Mouse (Mus musculus): ENCODE measurements at regions not wholly inside any gene's neighbourhood (a gene's known extent, or its start where the extent isn't known, plus 50 kb on each side); places are given as distances from the start of the nearest gene placed in this dataset.

DNA sequence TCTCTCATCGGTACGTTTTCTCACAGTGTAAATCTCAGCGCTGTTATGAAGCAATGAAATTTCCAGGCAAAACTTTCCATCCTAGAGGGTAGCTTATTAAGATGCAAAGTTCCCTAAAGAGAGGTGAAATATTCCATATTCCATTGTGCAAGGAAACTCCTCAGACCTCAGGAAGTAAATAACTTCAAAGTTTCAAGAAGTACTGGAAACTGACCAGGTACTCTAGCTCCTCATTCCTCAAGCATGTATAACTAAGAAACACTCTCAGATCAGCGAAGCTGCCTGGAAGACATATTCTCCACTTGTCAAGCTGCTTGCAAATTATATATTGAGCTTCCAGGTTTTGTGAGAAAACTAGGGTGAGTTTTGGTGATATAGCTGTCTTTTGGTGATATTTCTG, 279.8 kb upstream of the Mad2l1 start:
- Histone ChIP-seq H3K27ac (ENCODE audit: insufficient read depth, low read length) (no peak overlapping the region), H3K27me3 (ENCODE audit: control insufficient read depth, insufficient read depth, low read length) (no peaks in the 10 kb centered on the region), H3K4me3 (replicated peaks; ENCODE audit: insufficient read depth, low read depth, low read length) (no peak overlapping the region), H3K4me1 (ENCODE audit: control insufficient read depth, insufficient read depth, low read length) (no peaks in the 10 kb centered on the region)
- DNase-seq: no peak
- 91% methylated on average over 4 of the region's 4 CpGs for whole genome bisulfite sequencing
- TF ChIP-seq POLR2A (IDR thresholded peaks at IDR 0.05; ENCODE audit: borderline replicate concordance, insufficient read depth, low read length) (no peak), CTCF (IDR thresholded peaks at IDR 0.05; ENCODE audit: borderline replicate concordance, insufficient read depth, low read depth, low read length) (no peak)

DNA sequence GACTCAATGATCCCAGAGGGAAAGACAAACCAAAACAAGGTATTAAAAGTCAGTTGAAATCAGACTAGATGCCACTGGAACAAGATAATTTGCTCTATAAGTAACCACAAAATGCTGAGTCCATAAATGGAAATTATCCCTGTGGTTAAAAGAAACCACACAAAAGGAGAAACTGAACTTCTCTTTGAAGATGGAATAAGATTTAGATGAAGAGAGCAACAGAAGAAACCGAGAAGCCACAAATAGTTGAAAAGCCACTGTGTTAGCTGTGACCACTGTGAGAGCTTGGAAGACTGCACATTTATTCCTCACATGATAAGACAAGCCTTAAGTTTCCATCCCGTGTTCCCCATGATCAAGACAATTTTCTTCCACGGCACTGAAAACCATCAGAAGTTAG, 271.8 kb upstream of the Mad2l1 start:
- 95% methylated on average over 3 of the region's 3 CpGs for WGBS
- Histone ChIP-seq H3K27me3 (ENCODE audit: control insufficient read depth, insufficient read depth, low read length) (no peaks in the 10 kb centered on the region), H3K4me1 (ENCODE audit: control insufficient read depth, insufficient read depth, low read length) (no peaks in the 10 kb centered on the region), H3K4me3 (replicated peaks; ENCODE audit: insufficient read depth, low read depth, low read length) (no peak overlapping the region), H3K27ac (ENCODE audit: insufficient read depth, low read length) (no peak overlapping the region)
- TF ChIP-seq POLR2A (IDR thresholded peaks at IDR 0.05; ENCODE audit: borderline replicate concordance, insufficient read depth, low read length) (no peak), CTCF (IDR thresholded peaks at IDR 0.05; ENCODE audit: borderline replicate concordance, insufficient read depth, low read depth, low read length) (no peak)
- no peak for DNase-seq

DNA sequence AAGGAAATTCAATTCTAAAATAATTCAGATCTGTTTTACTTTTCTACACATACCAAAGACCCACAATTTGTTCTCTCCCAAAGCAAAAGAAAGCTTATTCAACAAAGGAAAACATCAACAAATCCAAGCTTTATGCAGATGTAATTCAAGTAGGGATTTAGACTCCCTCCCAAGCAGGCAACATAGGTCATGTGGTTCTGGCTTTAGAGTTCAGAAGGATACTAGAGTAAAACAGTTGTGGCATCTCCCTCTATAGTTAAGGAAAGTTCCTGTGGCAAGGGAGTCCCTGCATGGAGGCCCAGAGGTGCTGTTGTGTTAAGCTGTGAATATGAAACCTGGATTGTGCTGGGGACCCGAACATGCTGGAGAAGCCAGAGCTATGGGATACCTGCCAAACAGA, 271.3 kb upstream of the Mad2l1 start:
- TF ChIP-seq POLR2A (IDR thresholded peaks at IDR 0.05; ENCODE audit: borderline replicate concordance, insufficient read depth, low read length): no peak
- no peak for TF ChIP-seq CTCF (IDR thresholded peaks at IDR 0.05; ENCODE audit: borderline replicate concordance, insufficient read depth, low read depth, low read length)
- WGBS: 23% methylated on average over 1 of the region's 1 CpGs
- Histone ChIP-seq H3K4me3 (replicated peaks; ENCODE audit: insufficient read depth, low read depth, low read length) (no peak overlapping the region), H3K27ac (ENCODE audit: insufficient read depth, low read length) (no peak overlapping the region), H3K27me3 (ENCODE audit: control insufficient read depth, insufficient read depth, low read length) (no peaks in the 10 kb centered on the region), H3K4me1 (ENCODE audit: control insufficient read depth, insufficient read depth, low read length) (no peaks in the 10 kb centered on the region)
- DNase-seq: no peak

DNA sequence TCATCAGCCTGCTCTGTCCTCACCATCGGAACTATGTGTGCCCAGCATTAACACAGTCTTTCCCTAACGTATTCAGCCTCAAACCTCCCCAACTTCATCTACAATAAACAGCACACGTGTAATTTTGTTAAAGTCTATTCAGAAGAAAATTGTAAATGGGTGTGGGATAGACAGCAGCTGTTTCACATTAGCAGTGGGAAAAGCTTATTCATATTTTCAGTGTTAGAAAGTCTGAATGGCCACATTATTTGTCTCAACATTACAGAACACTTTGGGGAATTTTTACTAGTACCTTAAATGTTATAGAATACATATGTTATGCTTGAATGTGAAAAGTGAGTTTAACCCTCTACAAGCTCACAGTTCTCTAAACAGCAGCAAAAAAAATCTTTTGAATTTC, 266.8 kb upstream of the Mad2l1 start:
- Histone ChIP-seq H3K4me3 (replicated peaks; ENCODE audit: insufficient read depth, low read depth, low read length) (no peak overlapping the region), H3K27ac (ENCODE audit: insufficient read depth, low read length) (no peak overlapping the region), H3K4me1 (ENCODE audit: control insufficient read depth, insufficient read depth, low read length) (no peaks in the 10 kb centered on the region), H3K27me3 (ENCODE audit: control insufficient read depth, insufficient read depth, low read length) (no peaks in the 10 kb centered on the region)
- TF ChIP-seq POLR2A (IDR thresholded peaks at IDR 0.05; ENCODE audit: borderline replicate concordance, insufficient read depth, low read length): no peak
- TF ChIP-seq CTCF (IDR thresholded peaks at IDR 0.05; ENCODE audit: borderline replicate concordance, insufficient read depth, low read depth, low read length): no peak
- 79% methylated on average over 3 of the region's 3 CpGs for WGBS
- no peak for DNase-seq

DNA sequence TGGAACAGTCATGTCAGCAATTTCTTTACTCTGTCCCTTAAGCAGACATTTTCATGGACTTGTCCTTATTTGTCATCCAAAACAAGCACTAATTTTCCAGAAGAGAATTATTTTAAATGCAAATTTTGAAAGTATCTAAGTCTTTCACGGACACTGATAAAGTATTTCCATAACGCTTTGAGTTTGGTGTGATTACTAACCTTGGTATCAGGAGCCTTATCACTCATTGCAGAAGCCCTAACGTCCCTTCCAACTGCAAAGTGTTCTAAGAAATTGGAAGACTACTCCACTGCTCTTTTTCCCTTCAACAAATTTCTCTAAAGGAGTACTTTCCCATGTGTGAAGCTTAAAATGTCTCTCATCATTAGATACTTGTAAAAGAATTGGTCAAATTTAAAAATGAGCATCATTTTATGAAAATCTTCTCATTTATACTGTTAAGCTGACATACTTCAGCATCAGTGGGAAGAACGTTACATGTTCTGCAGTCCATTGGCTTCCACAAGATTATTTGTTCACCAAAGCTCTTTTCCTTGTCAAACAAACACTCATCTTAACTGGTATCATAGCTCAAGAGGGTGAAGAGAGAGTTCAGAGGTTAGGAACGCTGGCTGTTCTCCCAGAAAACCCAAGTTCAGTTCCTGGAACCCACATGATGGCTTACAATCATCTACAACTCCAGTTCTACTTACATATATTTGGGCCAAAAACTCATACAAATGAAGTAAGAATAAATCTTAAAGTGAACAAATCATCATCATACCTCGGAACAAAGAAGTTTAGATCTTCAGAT, 263.6 kb upstream of the Mad2l1 start:
- 92% methylated on average over 6 of the region's 6 CpGs for WGBS
- TF ChIP-seq POLR2A (IDR thresholded peaks at IDR 0.05; ENCODE audit: borderline replicate concordance, insufficient read depth, low read length): no peak
- DNase-seq: no peak
- no peaks in the 10 kb centered on the region for H3K27me3 ChIP-seq (ENCODE audit: control insufficient read depth, insufficient read depth, low read length)
- no peak overlapping the region for H3K27ac ChIP-seq (ENCODE audit: insufficient read depth, low read length)
- H3K4me1 ChIP-seq (ENCODE audit: control insufficient read depth, insufficient read depth, low read length): no peaks in the 10 kb centered on the region
- no peak overlapping the region for H3K4me3 ChIP-seq (replicated peaks; ENCODE audit: insufficient read depth, low read depth, low read length)

DNA sequence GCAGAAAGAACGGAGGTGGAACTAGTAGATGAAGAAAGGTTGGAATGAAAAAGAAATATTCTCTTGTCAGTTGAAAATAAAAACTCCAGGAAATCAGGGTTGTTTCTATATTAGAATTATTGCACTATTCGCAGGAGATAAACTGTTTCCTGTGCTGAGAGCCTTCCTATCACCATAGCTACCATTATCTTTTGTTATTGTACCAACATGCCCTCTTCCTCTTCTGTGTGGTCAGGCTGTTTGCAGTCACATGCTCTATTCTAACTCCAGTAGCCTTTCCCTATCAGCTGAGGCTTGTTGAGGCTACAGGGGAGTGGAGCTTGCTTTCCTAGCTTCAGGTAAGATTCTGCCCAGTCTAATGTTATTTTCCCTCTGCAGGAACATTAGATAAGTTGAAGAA, 263.0 kb upstream of the Mad2l1 start:
- WGBS: 89% methylated on average over 2 of the region's 2 CpGs
- TF ChIP-seq POLR2A (IDR thresholded peaks at IDR 0.05; ENCODE audit: borderline replicate concordance, insufficient read depth, low read length): no peak
- TF ChIP-seq CTCF (IDR thresholded peaks at IDR 0.05; ENCODE audit: borderline replicate concordance, insufficient read depth, low read depth, low read length): no peak
- H3K4me1 ChIP-seq (ENCODE audit: control insufficient read depth, insufficient read depth, low read length): no peaks in the 10 kb centered on the region
- no peak overlapping the region for H3K27ac ChIP-seq (ENCODE audit: insufficient read depth, low read length)
- no peak for DNase-seq
- no peak overlapping the region for H3K4me3 ChIP-seq (replicated peaks; ENCODE audit: insufficient read depth, low read depth, low read length)
- H3K27me3 ChIP-seq (ENCODE audit: control insufficient read depth, insufficient read depth, low read length): no peaks in the 10 kb centered on the region

DNA sequence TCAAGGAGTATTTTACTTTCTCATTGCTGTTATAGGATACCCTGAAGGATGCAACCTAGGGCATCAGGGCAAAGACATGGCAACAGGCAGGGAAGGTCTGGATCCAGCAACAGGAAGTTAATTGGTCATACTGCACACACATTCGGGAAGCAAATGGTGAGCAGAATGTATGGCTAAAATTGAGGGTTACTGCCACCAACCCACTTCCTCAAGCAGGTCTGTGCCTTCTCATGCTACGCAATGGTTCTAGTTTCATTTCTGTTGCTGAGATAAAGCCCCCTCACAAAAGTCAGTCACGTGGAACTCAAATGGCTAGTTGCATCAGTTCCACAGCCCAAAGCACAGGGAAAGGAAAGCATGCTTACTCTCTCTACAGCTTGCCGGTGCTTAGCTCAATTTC, 260.5 kb upstream of the Mad2l1 start:
- TF ChIP-seq POLR2A (IDR thresholded peaks at IDR 0.05; ENCODE audit: borderline replicate concordance, insufficient read depth, low read length) (no peak), CTCF (IDR thresholded peaks at IDR 0.05; ENCODE audit: borderline replicate concordance, insufficient read depth, low read depth, low read length) (no peak)
- 89% methylated on average over 4 of the region's 4 CpGs for WGBS
- Histone ChIP-seq H3K27me3 (ENCODE audit: control insufficient read depth, insufficient read depth, low read length) (no peaks in the 10 kb centered on the region), H3K27ac (ENCODE audit: insufficient read depth, low read length) (no peak overlapping the region), H3K4me3 (replicated peaks; ENCODE audit: insufficient read depth, low read depth, low read length) (no peak overlapping the region), H3K4me1 (ENCODE audit: control insufficient read depth, insufficient read depth, low read length) (no peaks in the 10 kb centered on the region)
- no peak for DNase-seq

DNA sequence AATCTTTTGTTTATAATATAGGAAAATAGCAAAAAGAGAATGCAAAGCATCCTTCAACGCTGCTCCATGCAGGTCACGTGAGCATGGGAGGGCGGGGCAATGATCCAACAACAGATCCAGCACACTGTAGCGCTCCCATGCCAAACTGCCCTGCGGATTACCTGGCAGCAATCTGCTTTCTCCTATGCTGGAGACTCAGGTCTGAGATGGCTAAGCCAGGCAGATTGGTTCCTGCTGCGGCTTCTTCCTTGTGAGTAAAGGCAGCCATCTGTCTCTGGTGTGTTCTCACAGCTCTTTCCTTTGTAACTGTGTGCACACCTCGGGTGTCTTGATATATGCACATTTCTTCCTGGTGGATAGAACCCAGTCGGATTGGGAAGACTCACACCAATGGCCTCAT, 254.5 kb upstream of the Mad2l1 start:
- Histone ChIP-seq H3K27me3 (ENCODE audit: control insufficient read depth, insufficient read depth, low read length) (no peaks in the 10 kb centered on the region), H3K4me1 (ENCODE audit: control insufficient read depth, insufficient read depth, low read length) (no peaks in the 10 kb centered on the region; the same call in 1 of the 2 replicates), H3K4me3 (replicated peaks; ENCODE audit: insufficient read depth, low read depth, low read length) (no peak overlapping the region), H3K27ac (ENCODE audit: insufficient read depth, low read length) (no peak overlapping the region)
- WGBS: 13% methylated on average over 8 of the region's 8 CpGs
- TF ChIP-seq POLR2A (IDR thresholded peaks at IDR 0.05; ENCODE audit: borderline replicate concordance, insufficient read depth, low read length) (no peak), CTCF (IDR thresholded peaks at IDR 0.05; ENCODE audit: borderline replicate concordance, insufficient read depth, low read depth, low read length) (no peak)
- peak; percentile 84 to 95 for DNase-seq
